Mouse (Mus musculus) liver, adult 2 months (tissue): Measurements from ENCODE around the gene Map2.

Experiments used
- CTCF ChIP-seq: fragments of 200-500 bp; IDR thresholded peaks from 2 replicates; pipeline ENCODE4 v1.5.1; 2011; ENCODE audit warnings: low read depth, low read length, control low read depth
- POLR2A ChIP-seq: fragments of 200-500 bp; IDR thresholded peaks from 2 replicates; pipeline ENCODE4 v1.6.1; 2011; ENCODE audit warnings: low read length, control low read depth; ENCODE audit not compliant: insufficient read depth; ENCODE audit errors: extremely low read depth

- TF ChIP-seq CTCF (no peak), POLR2A (no peak)
Measured at GRCm38 (mm10) chr1:66231963-66232362, 56.9 kb downstream of the Map2 start.
